Comparison of ENCODE assay signal across 16 mouse cellular contexts in genomic region chr9:61261739-61262333, GRCm38 (mm10).
DNase-seq lines count a peak whose midpoint lies in the region; ATAC-seq and TF ChIP-seq lines count a peak whose summit lies in the region.
"Had no signal": no experiment of that assay in that cellular context is flagged by ENCODE, and none has a peak within 500 bp of the region (broad histone marks: within the 10 kb centered on the region; RNA-seq: fewer than 3 reads in every experiment).

No protein-coding gene starts in this region.

- 0 out of 2 replicates have a peak overlapping the region, but pooled peaks have one; percentile 7 for H3K27ac ChIP-seq in neural tube, embryonic 13.5 days (replicated peaks)
- no peak overlapping the region for H3K27ac ChIP-seq in neural tube, embryonic 15.5 days (replicated peaks)
- 0 out of 2 replicates have a peak overlapping the region, but pooled peaks have one; percentile 23 for H3K27ac ChIP-seq in hindbrain, embryonic 12.5 days
- peak overlapping the region; percentile 66 for H3K27ac ChIP-seq in midbrain, embryonic 14.5 days (replicated peaks; ENCODE audit: low read depth, low read length)
- H3K27ac ChIP-seq in liver, postnatal 0 days (ENCODE audit: low read depth): no peak overlapping the region
- H3K27ac ChIP-seq: embryonic facial prominence, embryonic 13.5 days; heart, embryonic 10.5 days; liver, embryonic 15.5 days had no signal

- intact Hi-C loops in gastrocnemius, postnatal 14 days (cut with DNase I; ENCODE audit: low total_unique reads): no loop called here

- 0 out of 2 replicates have a peak, but pooled peaks have one; percentile 16 for ATAC-seq in neural tube, embryonic 13.5 days (ENCODE audit: low read depth)
- no peak; the same call in 1 of the 2 replicates for ATAC-seq in neural tube, embryonic 15.5 days (ENCODE audit: low FRiP score)
- peak; percentile 39 for ATAC-seq in hindbrain, embryonic 12.5 days (ENCODE audit: low FRiP score)
- peak; percentile 63; the same call in 1 of the 2 replicates for ATAC-seq in midbrain, embryonic 14.5 days (ENCODE audit: low FRiP score, low TSS enrichment)
- no peak for ATAC-seq in liver, postnatal 0 days
- ATAC-seq: inflammation-experienced regulatory T-cells, adult 6 months had no signal

- TF ChIP-seq EP300 in liver, postnatal 0 days (IDR thresholded peaks at IDR 0.05; ENCODE audit: low read depth): no peak

- TF ChIP-seq CTCF in liver, postnatal 0 days (IDR thresholded peaks at IDR 0.05; ENCODE audit: low read depth): no peak

- H3K4me1 ChIP-seq in neural tube, embryonic 13.5 days (replicated peaks): peaks cover 59% of the 10 kb centered on the region
- peaks cover 49% of the 10 kb centered on the region for H3K4me1 ChIP-seq in neural tube, embryonic 15.5 days
- H3K4me1 ChIP-seq in hindbrain, embryonic 12.5 days: peaks cover 55% of the 10 kb centered on the region
- H3K4me1 ChIP-seq in midbrain, embryonic 14.5 days (ENCODE audit: control insufficient read depth, insufficient read depth, low read length): peaks cover 31% of the 10 kb centered on the region
- 0 out of 2 replicates have a peak, but pooled peaks cover 3% of the 10 kb centered on the region for H3K4me1 ChIP-seq in liver, postnatal 0 days (ENCODE audit: insufficient read depth)
- H3K4me1 ChIP-seq: liver, embryonic 15.5 days had no signal

- DNase-seq in midbrain, embryonic 14.5 days: peak; percentile 86
- DNase-seq in gastrocnemius, postnatal 14 days: no peak
- DNase-seq in kidney, adult 8-10 months: no peak
- DNase-seq in liver, postnatal 0 days: no peak
- DNase-seq: cerebellum, postnatal 25 days; gastrocnemius, postnatal 36 days; heart, postnatal 10 days; kidney, adult 9 months; thymus, adult 18-20 months had no signal

- H3K9ac ChIP-seq in neural tube, embryonic 13.5 days: no peak overlapping the region
- no peak overlapping the region for H3K9ac ChIP-seq in neural tube, embryonic 15.5 days (replicated peaks)
- no peak overlapping the region for H3K9ac ChIP-seq in hindbrain, embryonic 12.5 days
- no peak overlapping the region for H3K9ac ChIP-seq in midbrain, embryonic 14.5 days (replicated peaks; ENCODE audit: low read length)
- no peak overlapping the region for H3K9ac ChIP-seq in liver, postnatal 0 days (replicated peaks)
- H3K9ac ChIP-seq: embryonic facial prominence, embryonic 13.5 days; liver, embryonic 15.5 days had no signal

- H3K27me3 ChIP-seq in neural tube, embryonic 13.5 days: no peaks in the 10 kb centered on the region
- peaks cover 3% of the 10 kb centered on the region; the same call in 1 of the 2 replicates for H3K27me3 ChIP-seq in neural tube, embryonic 15.5 days (replicated peaks)
- no peaks in the 10 kb centered on the region for H3K27me3 ChIP-seq in hindbrain, embryonic 12.5 days
- H3K27me3 ChIP-seq in midbrain, embryonic 14.5 days (ENCODE audit: control insufficient read depth, insufficient read depth, low read length): no peaks in the 10 kb centered on the region
- H3K27me3 ChIP-seq in liver, postnatal 0 days (ENCODE audit: insufficient read depth, low read length): no peaks in the 10 kb centered on the region

- no peak overlapping the region for H3K4me3 ChIP-seq in neural tube, embryonic 13.5 days
- no peak overlapping the region for H3K4me3 ChIP-seq in neural tube, embryonic 15.5 days (replicated peaks)
- no peak overlapping the region for H3K4me3 ChIP-seq in hindbrain, embryonic 12.5 days
- H3K4me3 ChIP-seq in midbrain, embryonic 14.5 days (replicated peaks; ENCODE audit: low read depth, low read length): no peak overlapping the region
- no peak overlapping the region for H3K4me3 ChIP-seq in liver, postnatal 0 days (ENCODE audit: low read depth, low read length)
- H3K4me3 ChIP-seq: embryonic facial prominence, embryonic 13.5 days; heart, embryonic 10.5 days; liver, embryonic 15.5 days had no signal

- no peaks in the 10 kb centered on the region for H3K36me3 ChIP-seq in neural tube, embryonic 13.5 days
- no peaks in the 10 kb centered on the region for H3K36me3 ChIP-seq in neural tube, embryonic 15.5 days
- no peaks in the 10 kb centered on the region for H3K36me3 ChIP-seq in hindbrain, embryonic 12.5 days
- H3K36me3 ChIP-seq in midbrain, embryonic 14.5 days (ENCODE audit: control insufficient read depth, insufficient read depth, low read length): no peaks in the 10 kb centered on the region
- H3K36me3 ChIP-seq in liver, postnatal 0 days (replicated peaks; ENCODE audit: insufficient read depth, low read length): no peaks in the 10 kb centered on the region
- H3K36me3 ChIP-seq: embryonic facial prominence, embryonic 13.5 days; heart, embryonic 10.5 days; liver, embryonic 15.5 days had no signal

- no peaks in the 10 kb centered on the region for H3K9me3 ChIP-seq in neural tube, embryonic 13.5 days
- H3K9me3 ChIP-seq in neural tube, embryonic 15.5 days (replicated peaks): peaks cover 8% of the 10 kb centered on the region; the same call in 1 of the 2 replicates
- H3K9me3 ChIP-seq in hindbrain, embryonic 12.5 days (replicated peaks): no peaks in the 10 kb centered on the region; the same call in 1 of the 2 replicates
- H3K9me3 ChIP-seq in midbrain, embryonic 14.5 days (ENCODE audit: control insufficient read depth, low read length): peaks cover 5% of the 10 kb centered on the region; the same call in 1 of the 2 replicates
- H3K9me3 ChIP-seq in liver, postnatal 0 days (ENCODE audit: low read length): no peaks in the 10 kb centered on the region
- H3K9me3 ChIP-seq: embryonic facial prominence, embryonic 13.5 days; liver, embryonic 15.5 days had no signal

- WGBS in neural tube, embryonic 13.5 days: 19% methylated on average over 12 of the region's 12 CpGs
- WGBS in neural tube, embryonic 15.5 days: 19% methylated on average over 12 of the region's 12 CpGs
- 27% methylated on average over 12 of the region's 12 CpGs for WGBS in hindbrain, embryonic 12.5 days
- WGBS in midbrain, embryonic 14.5 days: 10% methylated on average over 12 of the region's 12 CpGs
- WGBS in liver, postnatal 0 days (ENCODE audit: insufficient replicate concordance): 55% methylated on average over 12 of the region's 12 CpGs

- no peak overlapping the region for H3K4me2 ChIP-seq in neural tube, embryonic 13.5 days
- H3K4me2 ChIP-seq in neural tube, embryonic 15.5 days: no peak overlapping the region
- peak overlapping the region; percentile 1; the same call in 1 of the 2 replicates for H3K4me2 ChIP-seq in hindbrain, embryonic 12.5 days (replicated peaks)
- H3K4me2 ChIP-seq in midbrain, embryonic 14.5 days (ENCODE audit: low read length): no peak overlapping the region
- H3K4me2 ChIP-seq in liver, postnatal 0 days (ENCODE audit: low read depth, low read length): no peak overlapping the region
- H3K4me2 ChIP-seq: embryonic facial prominence, embryonic 13.5 days; liver, embryonic 15.5 days had no signal

Comparison
In these comparisons a context has a peak if more than half of its experiments do, and no peak if none do; other contexts are left out.
1. ATAC-seq: peak in neural tube, embryonic 13.5 days (single experiment), hindbrain, embryonic 12.5 days (single experiment) and midbrain, embryonic 14.5 days (single experiment); none in neural tube, embryonic 15.5 days (single experiment) and liver, postnatal 0 days (single experiment).
2. H3K27ac ChIP-seq: peak in neural tube, embryonic 13.5 days (single experiment), hindbrain, embryonic 12.5 days (single experiment) and midbrain, embryonic 14.5 days (single experiment); none in neural tube, embryonic 15.5 days (single experiment) and liver, postnatal 0 days (single experiment).